Mouse (Mus musculus): ENCODE results near the gene Atp5h.

Atp5h gene

DNA sequence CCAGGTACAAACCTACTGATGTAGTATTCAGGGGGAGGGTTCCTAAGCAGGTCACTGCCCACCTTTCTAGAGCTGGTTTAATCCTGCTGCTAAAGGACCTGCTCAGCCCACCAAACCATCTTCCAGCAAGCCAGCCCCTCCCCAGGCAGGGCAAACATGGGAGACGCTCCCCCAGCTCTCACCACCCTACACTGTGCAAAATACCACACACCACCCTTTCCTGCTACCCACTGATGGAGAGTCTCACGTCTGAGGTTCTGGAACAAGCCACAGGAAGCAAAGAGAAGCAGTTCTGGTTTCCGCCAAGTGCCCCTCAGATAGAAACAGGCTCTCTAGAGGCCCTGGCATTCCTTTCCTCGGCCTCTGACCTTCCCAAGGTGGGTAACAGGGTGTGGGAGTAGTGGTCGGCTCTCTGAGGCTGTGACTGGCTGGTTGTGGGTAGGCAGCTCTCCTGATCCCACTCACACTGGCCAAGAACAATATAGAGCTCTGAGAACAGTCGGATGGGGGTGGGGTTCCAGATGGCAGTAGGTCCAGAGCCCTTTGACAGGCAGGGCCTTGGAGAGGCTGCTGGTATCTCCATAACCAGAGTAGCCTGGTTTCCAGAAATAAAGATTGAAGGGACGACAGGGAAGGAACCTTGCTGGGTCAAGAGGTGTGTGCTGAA is 53.6 kb downstream of the Atp5h start:
- no peak for DNase-seq (ENCODE audit: low spot score)
